Mouse (Mus musculus): ENCODE measurements around the gene Gm10912. TPM values are rescaled to one million over a fixed set of nuclear protein-coding genes. Genes with fewer than 3 reads are reported as not detected.

Gm10912 gene
- not detected for polyA plus RNA-seq (2014; fragmentation: Illumina TruSeq; extraction: RNeasy Lipid Tissue Mini Kit (QIAGEN cat#74804); ENCODE audit: low read depth, low replicate concordance)

DNA sequence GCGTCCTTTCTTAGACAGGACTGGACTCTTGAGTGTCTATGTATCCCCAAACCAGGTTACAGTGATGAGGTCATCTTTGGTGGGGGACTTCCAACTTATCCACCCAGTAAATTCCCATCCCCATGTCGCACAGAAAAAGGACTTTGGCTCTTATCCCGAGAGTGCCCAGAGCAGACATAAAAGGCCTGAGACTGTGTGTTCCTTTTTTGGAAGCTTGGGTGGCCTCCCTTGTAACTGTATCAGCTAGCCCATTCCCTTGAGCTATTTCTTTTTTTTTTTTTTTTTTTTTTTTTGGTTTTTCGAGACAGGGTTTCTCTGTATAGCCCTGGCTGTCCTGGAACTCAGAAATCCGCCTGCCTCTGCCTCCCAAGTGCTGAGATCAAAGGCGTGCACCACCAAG, at the start of gene Gm10912:
TSS of gene Gm10912 (plus strand) at position 301 of the 400 bp plus-strand sequence.

DNA sequence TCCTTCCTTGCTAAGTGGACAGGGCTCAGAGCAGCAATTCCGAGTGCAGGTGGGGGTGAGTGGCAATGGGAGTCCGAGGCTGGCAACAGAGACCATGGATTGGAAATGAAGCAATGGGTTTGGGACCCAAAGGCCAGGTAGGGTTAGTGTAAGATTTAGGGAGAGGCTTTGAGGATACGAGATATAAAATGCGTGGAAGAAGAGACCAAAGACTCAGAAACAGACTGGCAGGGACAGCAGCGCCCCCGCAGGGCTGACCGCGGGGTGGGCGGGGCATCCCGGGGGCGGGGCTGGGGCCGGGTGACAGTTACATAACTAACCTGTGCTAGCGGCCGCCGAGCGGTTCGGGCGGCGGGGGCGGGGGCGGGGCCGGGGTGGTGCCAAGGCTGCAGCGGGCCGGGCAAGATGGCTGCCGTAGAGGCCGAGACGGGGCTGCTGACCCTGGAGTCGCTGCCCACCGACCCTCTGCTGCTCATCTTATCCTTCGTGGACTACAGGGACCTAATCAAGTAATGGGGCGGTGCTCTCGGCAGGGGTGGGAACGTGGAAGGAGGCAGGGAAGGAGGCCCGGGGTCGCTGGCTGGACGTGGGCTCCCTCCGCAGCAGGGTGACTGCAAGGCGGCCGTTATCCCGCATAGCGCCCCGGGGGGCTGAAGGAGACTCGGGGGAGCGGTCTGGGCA, 38.0 kb upstream of the Gm10912 start, which contains the start of gene Fbxo3:
TSS of gene Fbxo3 (plus strand) at position 264 of the 681 bp plus-strand sequence.

GRCm38 (mm10) chr2:104028139-104028723, 37.4 kb upstream of the Gm10912 start, which contains the start of gene 4931422A03Rik:
TSS of gene 4931422A03Rik (minus strand) at chr2:104028361.

GRCm38 (mm10) chr2:104068450-104068849, 2.8 kb downstream of the Gm10912 start, which contains the start of gene Gm10799:
TSS of gene Gm10799 (minus strand) at chr2:104068550.

DNA sequence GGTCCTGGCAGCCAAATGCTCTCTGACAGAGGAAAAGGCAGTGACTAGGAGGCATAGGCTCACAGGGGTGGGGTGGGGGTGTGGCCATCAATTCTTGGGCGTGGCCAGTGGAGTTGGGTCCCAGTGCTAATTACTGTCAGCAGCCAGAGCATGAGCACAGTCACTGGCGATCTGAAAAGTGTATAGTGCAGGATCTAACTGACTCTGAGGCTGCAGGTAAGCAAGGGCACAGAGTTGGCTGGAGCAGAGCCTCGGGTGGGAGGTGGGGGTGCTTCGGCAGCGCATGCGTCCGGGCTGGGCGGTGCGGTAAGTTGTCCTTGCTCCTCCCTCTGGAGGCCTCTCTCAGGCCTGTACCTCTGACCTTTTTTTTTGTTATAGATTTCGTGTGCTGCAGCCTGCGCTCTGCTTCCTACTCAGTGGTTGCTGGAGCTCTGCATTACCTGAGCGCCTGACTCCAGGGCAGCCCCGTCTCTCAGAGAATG, 4.1 kb downstream of the Gm10912 start, which contains the start of gene Cd59b:
TSS of gene Cd59b (plus strand) at position 146 of the 482 bp plus-strand sequence.

GRCm38 (mm10) chr2:104095741-104096213, 30.2 kb downstream of the Gm10912 start, which contains the start of gene Cd59a:
TSS of gene Cd59a (plus strand) at chr2:104095801.

Other genes with a start within 250 kb of the Gm10912 start
- gene Lmo2, start 107.8 kb upstream of the Gm10912 start, polyA plus RNA-seq (2014; fragmentation: Illumina TruSeq; extraction: RNeasy Lipid Tissue Mini Kit (QIAGEN cat#74804); ENCODE audit: low read depth, low replicate concordance): 7.2 TPM
- gene Fbxo3, start 38.1 kb upstream of the Gm10912 start, polyA plus RNA-seq (2014; fragmentation: Illumina TruSeq; extraction: RNeasy Lipid Tissue Mini Kit (QIAGEN cat#74804); ENCODE audit: low read depth, low replicate concordance): 138 TPM
- gene 4931422A03Rik, start 37.5 kb upstream of the Gm10912 start, polyA plus RNA-seq (2014; fragmentation: Illumina TruSeq; extraction: RNeasy Lipid Tissue Mini Kit (QIAGEN cat#74804); ENCODE audit: low read depth, low replicate concordance): not detected
- not detected for gene Gm10799, start 2.7 kb downstream of the Gm10912 start, polyA plus RNA-seq (2014; fragmentation: Illumina TruSeq; extraction: RNeasy Lipid Tissue Mini Kit (QIAGEN cat#74804); ENCODE audit: low read depth, low replicate concordance)
- gene Cd59b, start 4.0 kb downstream of the Gm10912 start, polyA plus RNA-seq (2014; fragmentation: Illumina TruSeq; extraction: RNeasy Lipid Tissue Mini Kit (QIAGEN cat#74804); ENCODE audit: low read depth, low replicate concordance): 13.0 TPM
- 155 TPM for gene Cd59a, start 30.0 kb downstream of the Gm10912 start, polyA plus RNA-seq (2014; fragmentation: Illumina TruSeq; extraction: RNeasy Lipid Tissue Mini Kit (QIAGEN cat#74804); ENCODE audit: low read depth, low replicate concordance)
- not detected for gene A930018P22Rik, start 56.9 kb downstream of the Gm10912 start, polyA plus RNA-seq (2014; fragmentation: Illumina TruSeq; extraction: RNeasy Lipid Tissue Mini Kit (QIAGEN cat#74804); ENCODE audit: low read depth, low replicate concordance)

Measured in liver, adult 10 weeks (tissue).